Mouse (Mus musculus): Measurements from ENCODE around the gene Olfr39.
"Not testable (repeated sequence)": the region's sequence is repeated elsewhere in the genome, so short reads cannot be mapped to it uniquely, and the experiment has no call there.

Gene Olfr39

DNA sequence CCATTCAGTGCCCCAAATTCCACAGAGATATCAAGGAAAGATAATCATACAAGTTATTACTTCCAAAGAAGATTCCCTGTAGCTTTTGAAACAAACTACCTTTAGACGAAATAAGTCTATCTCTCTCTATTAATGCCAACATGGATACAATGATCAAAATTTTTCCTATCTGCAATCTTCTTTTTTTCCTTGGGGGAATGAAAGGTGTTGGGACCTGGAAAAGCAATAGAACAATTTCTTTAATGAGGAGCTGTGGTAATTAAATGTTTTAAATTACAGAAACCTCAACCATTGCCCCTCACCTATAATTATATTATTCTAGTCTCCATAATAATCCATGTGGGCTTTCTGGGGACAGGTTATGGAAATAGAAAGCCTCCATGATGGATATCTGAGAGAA, at the start of gene Olfr39:
Gene Olfr39 (plus strand): TSS at position 301 of the 400 bp plus-strand sequence.
- DNase-seq (ENCODE audit: low spot score), result no peak

DNA sequence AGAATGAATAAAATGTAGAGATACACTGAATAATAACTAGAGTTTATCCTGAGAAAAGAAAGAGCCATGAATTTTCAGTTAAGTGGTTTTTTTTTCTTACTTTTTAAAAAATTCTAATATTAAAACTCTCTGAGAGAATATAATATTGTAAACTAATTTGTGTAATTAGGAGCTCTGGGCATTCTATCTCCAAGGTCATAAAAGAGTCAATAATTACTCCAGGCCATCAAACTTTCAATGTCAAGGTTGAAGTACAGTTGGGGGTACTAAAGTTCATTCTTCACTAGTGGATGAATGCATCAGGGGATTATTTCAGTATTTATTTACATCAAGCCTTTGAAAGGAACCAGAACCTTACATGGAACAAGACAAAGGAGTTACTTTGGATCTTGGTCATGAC, 45.3 kb upstream of the Olfr39 start, which contains the start of gene Olfr872:
Gene Olfr872 (plus strand): TSS at position 301 of the 400 bp plus-strand sequence.
- no peak for DNase-seq (ENCODE audit: low spot score)

DNA sequence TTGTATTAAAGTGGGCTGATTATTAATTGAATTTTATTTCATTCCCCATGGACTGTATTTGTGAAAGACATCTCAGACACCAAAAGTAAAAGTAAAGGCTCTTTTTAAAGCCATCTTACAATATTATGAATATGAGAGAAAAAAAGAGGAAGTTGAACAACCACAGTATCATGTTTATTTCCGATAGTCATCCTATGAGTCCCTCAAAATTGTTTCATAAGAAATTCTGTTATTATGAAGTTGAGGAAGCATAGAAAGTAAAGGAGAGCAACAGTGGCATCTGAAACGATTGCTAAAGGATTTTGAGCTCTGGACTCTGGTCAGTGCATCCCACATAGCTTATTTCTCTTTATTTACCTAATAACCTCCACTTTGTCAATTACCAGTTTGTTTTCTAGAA, 44.8 kb upstream of the Olfr39 start:
- DNase-seq (ENCODE audit: low spot score), result no peak

DNA sequence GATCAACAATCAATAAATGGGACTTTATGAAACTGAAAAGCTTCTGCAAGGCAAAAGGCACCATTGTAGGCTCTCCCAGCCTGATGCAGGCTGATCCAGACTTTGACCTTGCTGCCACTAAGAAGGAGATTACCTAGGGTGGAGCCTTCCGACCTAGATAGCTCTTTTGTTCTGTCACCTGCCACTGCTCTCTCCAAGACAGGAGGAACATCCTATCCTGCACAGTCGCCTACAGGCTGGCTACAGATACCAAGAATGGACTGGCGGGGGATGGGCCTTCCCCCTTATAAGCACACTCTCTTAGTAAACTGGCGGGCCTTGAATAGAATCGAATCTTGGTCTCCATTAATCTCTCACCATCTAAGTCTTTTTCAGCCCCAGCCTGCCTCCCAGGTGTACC, 13.4 kb downstream of the Olfr39 start:
- not testable (repeated sequence) for DNase-seq (ENCODE audit: low spot score)

DNA sequence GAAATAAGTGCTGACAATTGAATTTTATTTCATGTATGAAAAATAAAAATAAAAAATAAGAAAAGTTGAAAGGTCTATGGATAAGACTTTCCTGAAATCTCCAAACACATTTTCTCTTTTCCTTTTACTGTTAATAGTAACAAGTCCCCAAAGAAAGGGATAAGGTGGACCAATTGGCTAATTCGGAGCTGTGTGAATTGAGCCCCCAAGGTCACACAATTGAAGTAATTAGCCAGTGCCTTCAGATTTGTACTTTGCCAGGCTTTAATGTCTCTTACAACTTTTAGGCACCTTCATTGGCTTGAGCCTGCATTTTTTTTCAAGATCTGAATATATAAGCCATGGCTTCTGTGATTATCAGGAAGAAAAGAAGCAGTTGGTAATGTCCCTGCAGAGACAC, 16.1 kb downstream of the Olfr39 start, which contains the start of gene Olfr873:
Gene Olfr873 (plus strand): TSS at position 301 of the 400 bp plus-strand sequence.
- DNase-seq (ENCODE audit: low spot score), result no peak

DNA sequence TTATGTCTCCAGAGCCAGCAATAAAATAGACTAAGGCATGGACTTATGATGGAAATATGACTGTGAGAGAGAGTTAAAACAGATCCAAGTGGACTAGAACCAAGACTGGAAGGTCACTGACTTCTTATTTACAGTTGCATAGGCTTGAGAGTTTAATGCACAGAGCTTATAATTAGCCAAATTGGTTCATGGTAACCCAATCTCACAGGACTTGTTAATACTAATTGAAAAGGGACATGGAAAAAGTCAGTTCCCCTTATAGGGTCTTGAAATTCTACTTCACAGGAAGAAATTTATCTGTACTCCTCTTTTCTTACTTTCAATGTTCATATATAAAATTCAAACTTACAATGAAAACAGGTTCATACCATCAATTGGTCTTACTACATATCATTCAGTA, 53.8 kb downstream of the Olfr39 start, which contains the start of gene Olfr18:
Gene Olfr18 (minus strand): TSS at position 101 of the 400 bp plus-strand sequence.
- no peak for DNase-seq (ENCODE audit: low spot score)

Data from MN1 (cell line).